Mouse (Mus musculus) MEL-GATA-1-ER (cell line): ENCODE data around the gene Cdpf1.
"Not testable (repeated sequence)": the region's sequence is repeated elsewhere in the genome, so short reads cannot be mapped to it uniquely, and the experiment has no call there.

Experiments
- DNase-seq: peaks from one replicate; pipeline ENCODE4 v3.0.0-alpha.2; 2012; ENCODE audit warnings: low read depth; ENCODE audit errors: extremely low read depth

Gene Cdpf1

GRCm38 (mm10) chr15:85808434-85808833, 3.1 kb downstream of the Cdpf1 start:
- no peak for DNase-seq

GRCm38 (mm10) chr15:85808031-85808430, 3.5 kb downstream of the Cdpf1 start:
- DNase-seq = no peak

- DNase-seq = no peak
These were observed 4.1 kb downstream of the Cdpf1 start for GRCm38 (mm10) chr15:85807404-85807803.

GRCm38 (mm10) chr15:85806886-85807285, 4.6 kb downstream of the Cdpf1 start:
- no peak for DNase-seq

- no peak for DNase-seq
These were observed 8.6 kb downstream of the Cdpf1 start for GRCm38 (mm10) chr15:85802931-85803330.

DNA sequence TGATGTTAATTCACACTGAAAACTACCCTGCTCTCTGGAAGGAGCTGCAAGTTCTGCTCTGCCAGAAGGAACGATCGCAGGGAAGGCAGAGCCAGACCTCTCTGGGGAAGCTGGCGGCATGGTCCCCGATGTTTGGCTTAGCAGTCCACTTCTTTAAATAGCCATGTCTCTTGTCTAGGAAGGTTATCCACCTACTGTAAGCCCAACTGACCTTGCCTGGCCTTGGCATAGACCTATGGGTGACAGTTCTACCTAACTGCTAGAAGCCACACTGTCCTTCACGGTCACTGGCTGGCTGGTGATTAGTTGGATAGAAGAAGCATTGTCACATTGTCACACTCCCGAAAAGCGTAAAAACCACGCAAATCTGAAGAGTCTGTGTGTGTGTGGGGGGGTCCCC, 12.8 kb downstream of the Cdpf1 start:
- DNase-seq = no peak

- no peak for DNase-seq
These were observed 16.0 kb downstream of the Cdpf1 start for GRCm38 (mm10) chr15:85795516-85795915.

DNA sequence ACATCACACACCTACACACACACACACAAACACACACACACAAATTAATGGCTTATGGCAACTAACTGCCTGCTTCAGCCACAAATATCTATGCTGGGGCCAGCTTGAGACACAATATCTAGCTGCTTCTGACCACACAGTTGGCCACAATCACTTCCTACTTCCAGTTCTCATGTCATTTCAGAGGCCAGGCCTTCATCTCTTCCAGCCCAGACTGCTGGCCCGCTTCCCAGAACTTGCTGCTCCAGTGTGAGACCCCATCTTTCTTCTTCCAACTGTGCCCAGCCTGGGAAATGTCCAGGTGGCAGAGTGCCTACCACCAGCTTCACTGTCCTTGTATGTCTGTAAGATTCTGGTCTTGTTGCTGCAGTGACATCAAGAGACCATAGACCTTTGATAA, 18.7 kb downstream of the Cdpf1 start:
- DNase-seq = no peak

DNA sequence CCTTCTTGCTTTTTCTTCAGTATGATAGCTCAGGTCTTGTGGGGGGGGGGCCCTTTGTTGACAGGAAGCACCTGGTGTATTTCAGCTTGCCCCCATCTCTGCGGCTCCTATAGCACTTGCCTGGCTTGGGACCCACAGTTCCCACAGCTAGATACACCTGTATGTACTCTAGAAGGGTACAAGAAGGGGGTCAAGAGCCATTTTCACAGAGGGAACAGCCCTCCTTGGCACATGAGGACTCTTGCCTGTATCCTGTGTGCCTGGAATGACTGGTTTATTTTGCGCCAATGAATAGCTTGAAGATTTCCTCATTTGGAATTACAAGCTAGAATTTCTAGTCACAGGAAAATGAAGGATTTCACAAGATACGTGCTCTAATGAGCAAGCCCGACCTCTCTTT, 20.0 kb downstream of the Cdpf1 start:
- DNase-seq = no peak

GRCm38 (mm10) chr15:85788633-85789032, 22.9 kb downstream of the Cdpf1 start:
- DNase-seq = no peak

- DNase-seq = no peak
These were observed 23.4 kb downstream of the Cdpf1 start for GRCm38 (mm10) chr15:85788051-85788450.

DNA sequence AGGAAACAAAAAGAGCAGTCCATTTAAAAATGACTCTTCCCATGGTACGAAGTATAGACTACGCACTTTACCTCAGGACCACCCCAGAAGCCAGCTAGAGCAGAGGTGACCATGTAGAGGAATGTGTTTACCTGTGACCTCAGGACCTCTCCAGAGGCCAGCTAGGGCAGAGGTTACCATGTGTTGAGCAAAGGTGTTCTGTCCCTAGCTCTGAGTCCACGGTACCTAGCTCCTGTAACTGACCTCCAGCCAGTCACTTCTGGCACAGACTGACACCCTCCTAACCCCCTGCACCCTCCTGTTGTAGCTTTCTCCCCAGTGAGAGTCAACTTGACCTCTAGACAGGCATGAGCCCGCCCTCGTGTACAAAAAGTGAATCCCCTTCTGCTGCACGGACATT, 24.0 kb downstream of the Cdpf1 start:
- no peak for DNase-seq

DNA sequence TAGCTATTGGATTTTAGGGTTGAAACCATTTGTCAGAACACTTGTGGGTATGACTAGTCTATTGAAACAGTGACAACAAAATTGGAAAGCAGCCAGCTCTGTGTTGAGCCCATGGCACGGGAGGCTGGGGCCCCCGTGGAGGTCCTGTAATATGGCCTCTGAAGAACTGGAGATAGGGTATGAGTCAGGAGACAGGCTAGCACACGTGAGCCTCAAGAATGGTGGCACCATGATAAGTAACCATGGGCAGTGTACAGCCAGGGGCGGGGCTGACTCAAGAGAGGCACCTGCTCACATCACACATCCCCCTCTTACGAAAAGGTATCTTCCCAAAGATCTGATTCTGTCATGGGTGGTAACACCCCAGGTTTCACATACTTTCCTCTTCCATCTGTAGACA, 24.8 kb downstream of the Cdpf1 start:
- DNase-seq = no peak

DNA sequence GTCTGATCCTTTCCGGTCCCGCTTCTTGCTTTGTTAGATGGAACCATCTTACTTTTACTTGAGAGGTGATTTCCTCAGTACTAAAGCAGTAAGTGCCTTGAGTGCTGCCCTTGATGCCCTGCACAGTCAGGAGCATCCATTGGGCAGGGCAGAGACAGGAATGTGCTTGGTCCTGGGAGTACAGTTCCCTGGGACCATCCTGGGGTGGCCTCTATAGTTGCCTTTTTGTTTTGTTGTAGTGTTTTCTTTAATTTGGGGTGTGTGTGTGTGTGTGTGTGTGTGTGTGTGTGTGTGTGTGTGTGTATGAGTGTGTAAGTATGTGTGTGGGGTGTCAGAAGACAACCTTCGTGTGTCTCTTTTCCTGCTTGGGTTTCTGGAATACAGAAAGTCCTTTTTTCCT, 27.2 kb downstream of the Cdpf1 start:
- no peak for DNase-seq

- DNase-seq = no peak
These were observed 28.4 kb downstream of the Cdpf1 start for GRCm38 (mm10) chr15:85783146-85783545.

DNA sequence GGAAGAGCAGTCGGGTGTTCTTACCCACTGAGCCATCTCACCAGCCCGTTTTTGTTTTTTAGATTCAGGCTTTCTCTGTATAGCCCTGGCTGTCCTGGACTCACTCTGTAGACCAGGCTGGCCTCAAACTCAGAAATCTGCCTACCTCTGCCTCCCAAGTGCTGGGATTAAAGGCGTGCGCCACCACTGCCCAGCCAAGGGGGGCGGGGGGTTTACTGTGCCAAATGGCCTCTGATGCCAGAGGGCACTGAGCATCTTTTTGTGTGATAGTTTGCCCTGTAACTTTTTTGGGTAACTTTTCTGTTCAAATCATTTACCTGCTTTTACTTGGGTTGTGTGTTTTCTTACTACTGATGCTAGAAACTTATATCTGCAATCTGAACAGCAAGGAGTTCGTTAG, 32.6 kb downstream of the Cdpf1 start:
- DNase-seq = not testable (repeated sequence)

DNA sequence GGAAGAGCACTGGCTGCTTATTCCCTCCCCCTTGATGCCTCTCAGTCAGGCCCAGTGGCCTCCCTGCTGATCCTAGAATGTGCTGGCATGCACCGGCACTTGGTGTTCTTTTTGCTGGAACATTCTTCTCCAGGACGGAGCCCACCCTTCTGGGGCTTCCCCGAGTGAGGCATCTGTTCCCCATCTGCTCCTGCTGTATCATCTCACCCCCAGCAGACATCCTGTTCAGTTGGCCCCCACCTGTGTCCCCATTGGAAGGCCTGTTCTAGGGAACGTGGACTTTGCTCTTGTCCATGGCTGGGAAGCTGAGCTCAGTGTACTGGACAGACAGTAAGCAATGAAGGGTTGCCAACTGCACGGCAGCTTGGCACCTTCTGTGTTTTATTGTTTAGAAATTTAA, 34.7 kb downstream of the Cdpf1 start:
- DNase-seq = no peak

DNA sequence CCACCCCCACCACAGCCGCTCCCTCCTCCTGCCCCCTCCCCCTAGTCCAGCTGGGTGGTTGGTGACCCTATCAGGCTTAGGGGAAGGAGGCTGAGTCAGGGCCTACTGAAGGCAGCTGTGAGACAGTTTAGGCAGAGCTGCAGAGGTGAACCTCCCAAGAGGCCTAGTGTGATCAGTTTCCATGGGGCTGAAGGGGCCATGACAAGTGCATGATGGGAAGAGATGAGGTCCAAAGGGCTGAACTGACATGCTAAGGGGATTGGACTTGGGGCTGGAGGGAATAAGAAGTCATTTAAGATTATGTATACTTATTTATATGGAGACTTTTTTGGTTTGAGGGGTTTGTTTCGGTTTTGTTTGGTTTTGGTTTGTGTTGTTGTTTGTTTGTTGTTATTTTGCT, 35.3 kb downstream of the Cdpf1 start:
- no peak for DNase-seq

- no peak for DNase-seq
These were observed 36.5 kb downstream of the Cdpf1 start for GRCm38 (mm10) chr15:85775001-85775400.

- no peak for DNase-seq
These were observed 37.1 kb downstream of the Cdpf1 start for GRCm38 (mm10) chr15:85774419-85774818.

- DNase-seq = no peak
These were observed 39.3 kb downstream of the Cdpf1 start for GRCm38 (mm10) chr15:85772146-85772740.

- DNase-seq = no peak
These were observed 40.0 kb downstream of the Cdpf1 start for GRCm38 (mm10) chr15:85771306-85772121.

DNA sequence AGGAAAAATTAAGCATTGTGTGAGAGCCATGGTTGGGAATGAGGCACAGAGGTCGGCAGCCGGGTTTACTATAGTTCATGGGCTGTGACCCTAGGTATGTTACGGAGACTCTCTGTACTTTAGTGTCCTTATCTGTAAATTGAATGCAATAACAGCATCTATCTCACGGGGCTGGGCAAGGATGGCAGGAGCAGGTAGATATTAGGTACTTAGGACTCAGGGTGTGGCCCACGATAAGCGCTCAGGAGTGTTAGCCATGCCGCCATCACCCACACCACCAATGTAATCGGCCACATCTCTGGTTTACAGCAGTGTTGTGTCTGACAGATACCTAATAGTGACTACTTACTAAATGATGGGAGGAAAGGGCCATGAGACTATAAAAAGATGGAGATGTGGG, 42.5 kb downstream of the Cdpf1 start:
- DNase-seq = no peak
